Mouse (Mus musculus): ENCODE results near the gene Triml1. TPM values are rescaled to one million over a fixed set of nuclear protein-coding genes. Genes with fewer than 3 reads are reported as not detected.

The Triml1 gene
- not detected for polyA plus RNA-seq (2012; fragmentation: generic; extraction: Trizol)

GRCm38 (mm10) chr8:43141386-43141785, at the start of gene Triml1:
Triml1 (minus strand) TSS chr8:43141486.

GRCm38 (mm10) chr8:43180054-43180690, 38.9 kb upstream of the Triml1 start, which contains the start of gene Triml2:
Triml2 (plus strand) TSS chr8:43180541.

Other genes starting within 250 kb of the Triml1 start
- not detected for gene Triml2, start 39.1 kb upstream of the Triml1 start, polyA plus RNA-seq (2012; fragmentation: generic; extraction: Trizol)
- not detected for gene Zfp42, start 165.5 kb upstream of the Triml1 start, polyA plus RNA-seq (2012; fragmentation: generic; extraction: Trizol)